ENCODE assay signal across 20 mouse cellular contexts in the genomic region with DNA sequence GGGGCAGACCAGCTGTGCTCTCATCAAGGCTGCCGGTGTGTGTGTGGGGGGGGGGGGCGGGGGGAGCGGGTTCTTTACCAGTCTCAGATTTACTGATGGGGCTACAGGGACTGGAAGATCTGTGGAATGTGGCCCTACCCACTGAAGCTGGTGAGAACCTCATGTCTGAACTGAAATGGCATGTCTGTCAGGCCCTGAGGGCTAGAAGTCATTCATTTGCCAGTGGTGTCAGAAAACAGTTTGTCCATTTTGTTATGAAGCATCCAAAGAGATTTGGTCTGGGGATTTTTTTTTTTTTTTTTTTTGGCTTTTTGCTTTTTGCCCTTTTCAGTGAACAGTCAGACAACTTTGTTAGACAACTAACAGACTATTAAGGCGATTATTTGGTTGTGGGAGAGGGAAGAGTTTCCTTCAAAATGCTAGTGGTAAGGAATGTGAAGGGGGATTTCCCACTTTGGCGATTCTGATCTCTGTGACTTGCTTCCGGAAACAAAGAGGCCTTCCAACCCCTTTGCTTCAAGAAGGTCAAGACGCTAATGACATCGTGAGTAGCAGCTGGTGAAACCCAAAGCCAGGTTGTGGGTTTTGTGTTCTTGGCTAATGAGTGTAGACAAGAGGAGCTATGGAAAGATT. TPM values are rescaled to one million over a fixed set of nuclear protein-coding genes. Genes with fewer than 3 reads are reported as not detected.
A peak's percentile ranks its signal among the peaks of the same experiment; 100 is the strongest.
DNase-seq lines count a peak whose midpoint lies in the region; ATAC-seq and TF ChIP-seq lines count a peak whose summit lies in the region.
"Had no signal": no experiment of that assay in that cellular context is flagged by ENCODE, and none has a peak within 500 bp of the region (broad histone marks: within the 10 kb centered on the region; RNA-seq: fewer than 3 reads in every experiment).

No protein-coding gene starts in this region.

- no peak overlapping the region for H3K4me3 ChIP-seq in kidney, postnatal 0 days (replicated peaks; ENCODE audit: low read depth, low read length)
- no peak overlapping the region for H3K4me3 ChIP-seq in embryonic facial prominence, embryonic 11.5 days (ENCODE audit: low read depth, low read length)
- no peak overlapping the region for H3K4me3 ChIP-seq in myocyte
- H3K4me3 ChIP-seq in gastrocnemius, adult 2 months: no peak overlapping the region
- H3K4me3 ChIP-seq: heart, embryonic 15.5 days; hindbrain, embryonic 13.5 days; megakaryocyte, embryonic 14.5 days; midbrain, embryonic 15.5 days had no signal

- 0 out of 2 replicates have a peak overlapping the region, but pooled peaks have one; percentile 19 for H3K27ac ChIP-seq in kidney, postnatal 0 days
- H3K27ac ChIP-seq in embryonic facial prominence, embryonic 11.5 days (replicated peaks; ENCODE audit: low read depth, low read length): no peak overlapping the region
- H3K27ac ChIP-seq in gastrocnemius, adult 2 months: no peak overlapping the region
- H3K27ac ChIP-seq: heart, embryonic 15.5 days; hindbrain, embryonic 13.5 days; midbrain, embryonic 15.5 days had no signal

- intact Hi-C loops in gastrocnemius, adult 2 months (cut with DNase I): no loop called here

- H3K9me3 ChIP-seq in kidney, postnatal 0 days (replicated peaks; ENCODE audit: low read length): no peaks in the 10 kb centered on the region
- H3K9me3 ChIP-seq in embryonic facial prominence, embryonic 11.5 days (replicated peaks; ENCODE audit: control insufficient read depth, low read length): no peaks in the 10 kb centered on the region
- H3K9me3 ChIP-seq: heart, embryonic 15.5 days; hindbrain, embryonic 13.5 days; megakaryocyte, embryonic 14.5 days; midbrain, embryonic 15.5 days had no signal

- DNase-seq in kidney, postnatal 0 days (ENCODE audit: low spot score): peak; percentile 64
- DNase-seq in kidney, postnatal 25 days: no peak
- peak; percentile 18 for DNase-seq in embryonic facial prominence, embryonic 11.5 days (ENCODE audit: low spot score)
- no peak for DNase-seq in gastrocnemius, adult 2 months
- DNase-seq in thymus, postnatal 4 days: no peak
- DNase-seq in heart, postnatal 4 days: no peak
- DNase-seq: adrenal gland, adult 2 months; liver; liver, postnatal 0 days; lung, postnatal 14 days; thymus, postnatal 36 days had no signal

- no peak for TF ChIP-seq POLR2A in myocyte (IDR thresholded peaks at IDR 0.05; ENCODE audit: insufficient read length, low read depth)

- no peak for TF ChIP-seq CTCF in kidney, postnatal 0 days (IDR thresholded peaks at IDR 0.05; ENCODE audit: low read depth)
- TF ChIP-seq CTCF in gastrocnemius, adult 2 months (IDR thresholded peaks at IDR 0.05): no peak

- H3K4me2 ChIP-seq in kidney, postnatal 0 days (ENCODE audit: low read length): no peak overlapping the region
- H3K4me2 ChIP-seq in embryonic facial prominence, embryonic 11.5 days (ENCODE audit: low read depth, low read length): no peak overlapping the region
- peak overlapping the region; percentile 75 for H3K4me2 ChIP-seq in myocyte (ENCODE audit: low read depth)
- H3K4me2 ChIP-seq: heart, embryonic 15.5 days; hindbrain, embryonic 13.5 days; midbrain, embryonic 15.5 days had no signal

- 24% methylated on average over 6 of the region's 8 CpGs for WGBS in kidney, postnatal 0 days
- 45% methylated on average over 8 of the region's 8 CpGs for WGBS in embryonic facial prominence, embryonic 11.5 days

- no peaks in the 10 kb centered on the region for H3K79me2 ChIP-seq in myocyte (ENCODE audit: control insufficient read depth, insufficient read depth)

- no peaks in the 10 kb centered on the region for H3K36me3 ChIP-seq in kidney, postnatal 0 days (ENCODE audit: insufficient read depth, low read length)
- no peaks in the 10 kb centered on the region for H3K36me3 ChIP-seq in embryonic facial prominence, embryonic 11.5 days (replicated peaks; ENCODE audit: control insufficient read depth, insufficient read depth, low read depth, low read length)
- H3K36me3 ChIP-seq in myocyte (ENCODE audit: control insufficient read depth, insufficient read depth): no peaks in the 10 kb centered on the region
- H3K36me3 ChIP-seq: heart, embryonic 15.5 days; hindbrain, embryonic 13.5 days; midbrain, embryonic 15.5 days had no signal

- no peak for ATAC-seq in kidney, postnatal 0 days (replicated peaks; ENCODE audit: low FRiP score, low read depth)
- ATAC-seq in CD4-positive, CD25-positive, alpha-beta regulatory T cell, adult 4 months: peak; percentile 69
- ATAC-seq in embryonic facial prominence, embryonic 11.5 days (replicated peaks; ENCODE audit: insufficient number of reproducible peaks, low FRiP score, low TSS enrichment, low read depth): no peak
- ATAC-seq: forebrain, embryonic 14.5 days; liver, postnatal 0 days; midbrain, embryonic 15.5 days had no signal

- H3K27me3 ChIP-seq in kidney, postnatal 0 days (ENCODE audit: insufficient read depth, low read length): no peaks in the 10 kb centered on the region
- H3K27me3 ChIP-seq in embryonic facial prominence, embryonic 11.5 days (ENCODE audit: control insufficient read depth, insufficient read depth, low read length): no peaks in the 10 kb centered on the region
- H3K27me3 ChIP-seq in myocyte (ENCODE audit: control insufficient read depth, insufficient read depth, insufficient read length): no peaks in the 10 kb centered on the region
- H3K27me3 ChIP-seq: heart, embryonic 15.5 days; hindbrain, embryonic 13.5 days; midbrain, embryonic 15.5 days had no signal

- H3ac ChIP-seq in myocyte (ENCODE audit: control insufficient read depth, insufficient read length): no peak overlapping the region

- no peak overlapping the region for H3K9ac ChIP-seq in kidney, postnatal 0 days (ENCODE audit: low read depth, low read length)
- no peak overlapping the region for H3K9ac ChIP-seq in embryonic facial prominence, embryonic 11.5 days (replicated peaks; ENCODE audit: low read length)
- H3K9ac ChIP-seq: heart, embryonic 15.5 days; hindbrain, embryonic 13.5 days; liver, postnatal 0 days; midbrain, embryonic 15.5 days had no signal

- H3K4me1 ChIP-seq in kidney, postnatal 0 days (replicated peaks; ENCODE audit: insufficient read depth, low read length): peaks cover 10% of the 10 kb centered on the region; the same call in 1 of the 2 replicates
- H3K4me1 ChIP-seq in embryonic facial prominence, embryonic 11.5 days (ENCODE audit: control insufficient read depth, insufficient read depth, low read length): no peaks in the 10 kb centered on the region
- H3K4me1 ChIP-seq: heart, embryonic 15.5 days; hindbrain, embryonic 13.5 days; midbrain, embryonic 15.5 days had no signal

TF ChIP-seq in myocyte, 11 proteins besides CTCF, POLR2A, EP300 and RAD21:
- peak in 2 of 3 experiments; percentile 72 to 75 for TF ChIP-seq MYOD1 (IDR thresholded peaks at IDR 0.05; ENCODE audit: control insufficient read depth in 1 of 3, insufficient read length in 2 of 3, low read depth in 2 of 3)
- TF ChIP-seq MYOG (IDR thresholded peaks at IDR 0.05; ENCODE audit: control insufficient read depth in 1 of 3, insufficient read depth in 1 of 3, insufficient read length in 2 of 3, low read depth in 2 of 3): peak in 1 of 3 experiments; percentile 44
- TF ChIP-seq REST (IDR thresholded peaks at IDR 0.05; ENCODE audit: insufficient read depth, insufficient read length): no peak

RNA-seq across cellular contexts. Expression of a gene that starts 49.9 kb away (rescaled TPM):
- 146 and 169 TPM in 2 replicates for polyA plus RNA-seq in kidney, postnatal 0 days (2015; fragmentation: Nextera tagmentation; extraction: Ambion mirVana)
- polyA plus RNA-seq in CD4-positive, CD25-positive, alpha-beta regulatory T cell, adult 4 months (2017; shearing (Covaris generic)): 10 to 100 TPM in 1 of 2 experiments, 1 to 10 TPM in 1; 2.9 to 12.0 TPM
- 5.3 and 5.5 TPM in 2 replicates for polyA plus RNA-seq in embryonic facial prominence, embryonic 11.5 days (2014; fragmentation: Nextera tagmentation; extraction: Ambion mirVana)
- 4.8 TPM for polyA plus RNA-seq in myocyte (2012; fragmentation: generic; extraction: Trizol)
- total RNA-seq in gastrocnemius, adult 2 months (2021): not detected
- total RNA-seq in heart, postnatal 4 days (2021): 1 to 10 TPM; 2.8 to 3.0 TPM
- total RNA-seq: layer of hippocampus, postnatal 25 days; left cerebral cortex, postnatal 14 days had no signal

RNA-seq across cellular contexts. Expression of a gene that starts 52.9 kb away (rescaled TPM):
- polyA plus RNA-seq in kidney, postnatal 0 days (2015; fragmentation: Nextera tagmentation; extraction: Ambion mirVana): 62.0 and 64.6 TPM in 2 replicates
- polyA plus RNA-seq in CD4-positive, CD25-positive, alpha-beta regulatory T cell, adult 4 months (2017; shearing (Covaris generic)): 10 to 100 TPM; 12.0 to 12.9 TPM
- 62.2 and 64.0 TPM in 2 replicates for polyA plus RNA-seq in embryonic facial prominence, embryonic 11.5 days (2014; fragmentation: Nextera tagmentation; extraction: Ambion mirVana)
- polyA plus RNA-seq in myocyte (2012; fragmentation: generic; extraction: Trizol): 35.8 TPM
- 10 to 100 TPM; 72.2 to 74.6 TPM for total RNA-seq in gastrocnemius, adult 2 months (2021)
- total RNA-seq in heart, postnatal 4 days (2021): 10 to 100 TPM; 62.4 to 63.6 TPM

Comparison
In these comparisons a context has a peak if more than half of its experiments do, and no peak if none do; other contexts are left out.
1. DNase-seq: peak in kidney, postnatal 0 days (single experiment) and embryonic facial prominence, embryonic 11.5 days (single experiment); none in kidney, postnatal 25 days (0 of 2), gastrocnemius, adult 2 months (single experiment), thymus, postnatal 4 days (single experiment) and heart, postnatal 4 days (single experiment).
2. RNA of a gene that starts 49.9 kb away (polyA plus RNA-seq): 146 to 169 TPM in kidney, postnatal 0 days; 2.9 to 12.0 TPM in CD4-positive, CD25-positive, alpha-beta regulatory T cell, adult 4 months, 5.3 to 5.5 TPM in embryonic facial prominence, embryonic 11.5 days and 4.8 TPM in myocyte (single experiment); every median in the first group is over 10 times any median in the second.